Mouse (Mus musculus) neutrophil, adult 5-6 weeks (primary cell): ENCODE measurements around the gene Rcbtb2. TPM values are rescaled to one million over a fixed set of nuclear protein-coding genes. Genes with fewer than 3 reads are reported as not detected.
A peak's percentile ranks its signal among the peaks of the same experiment; 100 is the strongest.

Experiments
- ATAC-seq: fragments of 151-379, 151-347 bp; 2 replicates; pipeline ENCODE4 v1.8.0; 2017; ENCODE audit warnings: mild to moderate bottlenecking, moderate TSS enrichment; ENCODE audit not compliant: insufficient number of reproducible peaks, poor library complexity, low FRiP score, severe bottlenecking; ENCODE audit errors: extremely low read depth
- total RNA-seq: library from RNA; stranded (forward); fragments of 200-1000 nt; gene quantifications from 2 replicates; pipeline ENCODE4 v1.2.3, GENCODE M21; 2017

The Rcbtb2 gene
- total RNA-seq, 1 experiment from 2014 or later, result 18.3 TPM

GRCm38 (mm10) chr14:73238498-73239250, 115.8 kb downstream of the Rcbtb2 start:
- ATAC-seq, result peak; percentile 55; the same call in 1 of the 2 replicates

DNA sequence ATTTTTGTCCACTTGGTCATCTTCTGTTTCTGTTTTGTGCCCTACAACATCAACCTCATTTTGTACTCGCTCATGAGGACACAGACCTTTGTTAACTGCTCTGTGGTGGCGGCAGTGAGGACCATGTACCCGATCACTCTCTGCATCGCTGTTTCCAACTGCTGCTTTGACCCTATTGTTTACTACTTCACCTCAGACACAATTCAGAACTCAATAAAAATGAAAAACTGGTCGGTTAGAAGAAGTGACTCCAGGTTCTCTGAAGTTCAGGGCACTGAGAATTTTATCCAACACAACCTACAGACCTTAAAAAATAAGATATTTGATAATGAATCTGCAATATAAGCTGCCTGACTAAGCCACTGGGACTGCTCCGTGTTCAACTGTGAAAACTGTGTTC, 116.5 kb downstream of the Rcbtb2 start:
- ATAC-seq, result no peak; the same call in 1 of the 2 replicates

GRCm38 (mm10) chr14:73239857-73240256, 117.0 kb downstream of the Rcbtb2 start:
- ATAC-seq, result no peak

- no peak for ATAC-seq
Observed at GRCm38 (mm10) chr14:73244061-73244597, 121.3 kb downstream of the Rcbtb2 start.

- ATAC-seq, result no peak
Observed at GRCm38 (mm10) chr14:73250056-73250455, 127.2 kb downstream of the Rcbtb2 start.

- no peak for ATAC-seq
Observed at GRCm38 (mm10) chr14:73252276-73252675, 129.4 kb downstream of the Rcbtb2 start.

DNA sequence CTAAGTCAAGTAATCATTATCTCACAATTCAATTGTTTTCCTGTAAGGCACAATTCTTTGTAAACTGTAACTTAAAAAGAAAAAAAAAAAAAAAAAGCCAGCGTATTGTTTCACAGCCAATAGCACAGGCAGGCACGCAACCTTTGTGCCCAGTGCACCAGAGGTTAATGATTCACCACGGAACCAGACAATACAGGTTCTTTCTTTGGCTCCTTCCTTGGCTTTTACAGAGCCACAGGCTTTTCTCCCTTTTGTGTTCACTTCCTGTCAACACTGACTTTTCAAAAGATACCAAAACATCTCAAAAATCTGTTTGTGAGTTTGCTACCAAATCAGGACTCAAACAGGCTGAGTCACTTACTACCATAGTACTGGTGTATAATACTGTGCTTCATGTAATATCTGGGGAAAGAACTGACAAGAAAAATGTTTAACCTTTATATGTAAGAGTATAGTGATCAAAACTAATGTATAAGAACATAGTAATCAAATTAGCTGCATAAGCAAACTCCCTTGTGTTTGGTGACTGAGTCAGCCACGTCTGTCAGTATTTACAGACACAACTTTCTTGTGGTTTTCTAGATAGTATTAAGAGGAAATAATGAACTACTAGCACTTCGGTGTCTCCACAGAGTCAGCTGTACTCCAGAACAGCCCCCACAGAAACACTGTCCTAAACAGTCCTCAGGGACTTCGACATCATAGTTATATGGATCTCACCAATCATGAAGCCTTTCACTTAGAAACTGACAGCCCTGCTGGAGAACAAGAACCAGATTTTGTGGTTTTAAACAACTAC, 130.8 kb downstream of the Rcbtb2 start:
- ATAC-seq, result no peak

DNA sequence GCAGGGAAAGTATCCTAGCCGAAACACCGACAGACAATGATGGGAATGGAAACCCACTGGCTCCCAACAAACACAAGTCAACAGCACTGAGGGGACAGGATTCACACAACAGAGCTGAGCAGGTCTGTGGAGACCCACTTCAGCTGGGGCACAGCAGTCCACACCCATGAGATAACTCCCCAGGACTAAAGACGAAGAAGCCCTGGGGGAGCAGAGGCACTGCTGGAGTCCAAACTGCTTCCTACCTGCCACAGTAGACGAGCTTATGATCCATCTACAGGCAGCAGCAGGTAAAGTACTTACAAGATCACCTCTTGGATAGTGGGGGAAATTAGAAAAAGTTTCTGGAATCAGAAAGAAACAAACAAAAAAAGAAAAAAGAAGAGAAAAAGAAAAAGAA, 131.6 kb downstream of the Rcbtb2 start:
- ATAC-seq, result no peak

DNA sequence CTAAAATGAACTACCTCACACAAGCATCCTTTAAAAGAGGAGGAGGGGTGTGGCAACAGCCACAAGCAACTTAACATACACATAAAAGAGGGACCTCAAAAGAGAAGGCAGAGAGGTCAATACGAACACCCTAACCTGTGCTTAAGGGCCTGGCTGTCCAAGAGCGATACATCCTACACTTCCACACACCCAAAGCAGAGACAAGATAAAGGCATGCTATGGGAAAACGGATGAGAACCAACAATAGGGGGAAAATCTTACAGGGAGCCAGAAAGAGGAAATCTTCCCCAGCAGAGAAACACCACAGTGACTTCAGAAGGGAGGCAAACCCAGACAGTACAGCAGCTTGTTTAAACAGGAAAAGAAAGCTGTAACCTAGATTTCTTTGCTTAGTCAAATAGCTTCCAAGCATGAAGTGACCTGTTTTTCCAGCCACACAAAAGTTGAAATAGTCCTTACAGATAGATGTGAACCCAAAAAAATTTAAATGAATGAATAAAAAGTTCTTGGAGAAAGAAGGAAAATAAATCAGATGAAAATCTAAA, 132.7 kb downstream of the Rcbtb2 start:
- ATAC-seq, result no peak

- no peak for ATAC-seq
Observed at GRCm38 (mm10) chr14:73257348-73257747, 134.5 kb downstream of the Rcbtb2 start.

Other genes with a start within 250 kb of the Rcbtb2 start
- gene Cysltr2, start 73.9 kb upstream of the Rcbtb2 start, total RNA-seq, result 2.1 and 2.8 TPM in 2 replicates
- gene Lpar6, start 114.9 kb downstream of the Rcbtb2 start, total RNA-seq, result 7.8 and 10.4 TPM in 2 replicates
- gene Rb1, start 202.8 kb downstream of the Rcbtb2 start, total RNA-seq, result 60.9 and 90.4 TPM in 2 replicates